Mouse (Mus musculus) testis, adult 2 months (tissue): ENCODE data around the gene Rbm18.

Experiments used
- CTCF ChIP-seq: fragments of 200-500 bp; IDR thresholded peaks from 2 replicates; pipeline ENCODE4 v1.5.1; 2012; ENCODE audit warnings: low read depth, mild to moderate bottlenecking, inconsistent platforms, low read length, moderate library complexity; ENCODE audit not compliant: control insufficient read depth, insufficient read depth, insufficient replicate concordance
- POLR2A ChIP-seq: fragments of 200-500 bp; IDR thresholded peaks from 2 replicates; pipeline ENCODE4 v1.6.1; 2012; ENCODE audit warnings: low read depth, mild to moderate bottlenecking, inconsistent platforms, low read length, moderate library complexity; ENCODE audit not compliant: control insufficient read depth

DNA sequence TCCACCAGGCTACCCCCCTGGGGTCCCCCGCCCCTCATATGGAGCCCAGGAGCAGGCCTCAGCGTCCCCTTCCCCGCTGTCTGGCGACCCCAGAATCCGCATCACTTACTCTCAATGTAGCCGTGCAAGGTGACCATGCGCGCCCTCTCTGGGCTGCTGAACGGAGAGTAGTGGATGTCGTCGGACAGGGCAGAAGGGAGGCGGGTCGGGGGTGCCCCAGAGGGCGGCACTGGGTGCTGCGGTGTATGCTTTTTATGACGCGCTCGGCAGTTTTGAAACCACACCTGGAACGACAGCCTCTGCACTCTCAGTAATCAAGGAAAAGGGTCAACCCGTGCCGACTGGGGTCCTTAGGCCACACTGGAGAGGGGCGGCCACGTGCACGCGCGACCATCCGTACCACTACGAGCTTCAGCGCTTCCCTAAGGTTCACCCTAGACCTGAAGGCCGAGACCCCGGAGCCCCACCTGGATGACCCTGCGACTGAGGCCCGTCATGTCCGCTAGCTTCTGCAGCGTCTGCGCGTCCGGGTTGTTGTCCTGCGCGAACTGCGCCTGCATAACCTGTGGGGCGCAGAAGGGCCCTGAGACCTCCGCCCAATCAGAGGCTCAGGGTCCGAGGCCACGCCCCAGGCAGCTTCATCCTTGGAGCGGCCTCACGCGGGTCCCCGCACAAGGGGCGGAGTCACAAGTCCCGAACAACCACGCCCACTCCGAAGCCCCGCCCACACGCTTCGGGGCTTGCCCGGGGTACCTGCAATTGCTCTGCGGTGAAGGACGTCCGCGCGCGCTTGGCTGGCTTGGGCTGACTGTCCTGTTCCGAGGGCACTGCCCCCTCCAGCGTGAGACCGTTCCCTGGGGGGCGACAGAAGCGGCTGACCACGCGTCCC is 45.5 kb downstream of the Rbm18 start:
- TF ChIP-seq CTCF (no peak), POLR2A (0 out of 2 replicates have a peak, but pooled peaks have one; percentile 17)
